Mouse (Mus musculus) heart, adult 2 months (tissue): ENCODE results near the gene Ldb1. TPM values are rescaled to one million over a fixed set of nuclear protein-coding genes. Genes with fewer than 3 reads are reported as not detected.

Experiments
- DNase-seq, 2 experiments: peaks; one replicate each; pipeline ENCODE4 v3.0.0; 2021
- H3K27ac ChIP-seq: fragments of 200-600 bp; 2 replicates; pipeline ENCODE4 v1.8.1; 2022
- H3K27me3 ChIP-seq: fragments of 200-500 bp; 2 replicates; pipeline ENCODE4 v1.6.1; 2012; ENCODE audit warnings: mild to moderate bottlenecking, low read length, inconsistent platforms, mixed read lengths; ENCODE audit not compliant: control insufficient read depth, insufficient read depth
- H3K36me3 ChIP-seq: fragments of 200-500 bp; 2 replicates; pipeline ENCODE4 v1.6.1; 2012; ENCODE audit warnings: low read length, inconsistent platforms; ENCODE audit not compliant: control insufficient read depth, insufficient read depth
- H3K4me1 ChIP-seq: fragments of 200-500 bp; 2 replicates; pipeline ENCODE4 v1.6.1; 2011; ENCODE audit warnings: low read length; ENCODE audit not compliant: control insufficient read depth, insufficient read depth
- H3K4me3 ChIP-seq: fragments of 200-600 bp; 2 replicates; pipeline ENCODE4 v1.8.1; 2022
- H3K79me2 ChIP-seq: fragments of 200-500 bp; replicated peaks from 2 replicates; pipeline ENCODE4 v1.6.1; 2012; ENCODE audit warnings: mild to moderate bottlenecking, inconsistent platforms, low read length, moderate library complexity, mixed read lengths; ENCODE audit not compliant: control insufficient read depth, insufficient read depth
- H3K9ac ChIP-seq: fragments of 200-500 bp; 2 replicates; pipeline ENCODE4 v1.6.1; 2012; ENCODE audit warnings: low read depth, mild to moderate bottlenecking, control low read depth, inconsistent platforms, low read length, mixed read lengths
- CTCF ChIP-seq: fragments of 200-600 bp; IDR thresholded peaks from 2 replicates; pipeline ENCODE4 v1.8.1; 2022; ENCODE audit warnings: antibody characterized with exemption, mild to moderate bottlenecking, moderate library complexity
- EP300 ChIP-seq: fragments of 200-500 bp; IDR thresholded peaks from 2 replicates; pipeline ENCODE4 v1.6.1; 2011; ENCODE audit warnings: low read depth, low read length, control low read depth; ENCODE audit not compliant: insufficient read depth
- POLR2A ChIP-seq: fragments of 200-500 bp; IDR thresholded peaks from 2 replicates; pipeline ENCODE4 v1.6.1; 2011; ENCODE audit warnings: mild to moderate bottlenecking, low read depth, low read length, control low read depth; ENCODE audit not compliant: insufficient read depth
- WGBS: fragments of 180-500 bp; shearing (Covaris S2); methylation state at CpG from one replicate; pipeline ENCODE4 v1.1.7; 2018; 5-methylcytosine and 5-hydroxymethylcytosine counted together
- intact Hi-C: fragments of 180-260 bp; cut with DNase I; formaldehyde crosslinking; loops from one replicate; pipeline ENCODE4 v1.15.1; 2025
- polyA plus RNA-seq: library from polyadenylated mRNA; depleted of rRNA; stranded (reverse); fragments of >200 nt; gene quantifications from 2 replicates; pipeline ENCODE4 v1.2.3, GENCODE M21; 2012
- total RNA-seq, 2 experiments: library from RNA; stranded (reverse); gene quantifications; 2 replicates each; pipeline ENCODE4 v1.2.3; 2021

Ldb1 gene
- total and polyA plus RNA-seq, 3 experiments = 39.2 to 94.1 (median 46.3) TPM

- Histone ChIP-seq H3K4me3 (no peak overlapping the region), H3K36me3 (no peaks in the 10 kb centered on the region), H3K27me3 (no peaks in the 10 kb centered on the region), H3K79me2 (no peaks in the 10 kb centered on the region), H3K4me1 (peaks cover 5% of the 10 kb centered on the region), H3K27ac (no peak overlapping the region), H3K9ac (no peak overlapping the region)
- no peak for DNase-seq
- 73% methylated on average over 3 of the region's 3 CpGs for WGBS
- intact Hi-C loops = no loop called here
- TF ChIP-seq POLR2A = no peak
- no peak for TF ChIP-seq EP300
- no peak for TF ChIP-seq CTCF
Measured at GRCm38 (mm10) chr19:46078535-46078934, 33.5 kb upstream of the Ldb1 start.

- peak; percentile 78 for TF ChIP-seq POLR2A
- peak; percentile 82 for TF ChIP-seq EP300
- TF ChIP-seq CTCF = no peak
- Histone ChIP-seq H3K79me2 (no peaks in the 10 kb centered on the region), H3K36me3 (no peaks in the 10 kb centered on the region), H3K4me3 (peak within 1 kb of the TSS; percentile 87), H3K27ac (peak within 1 kb of the TSS; percentile 71), H3K4me1 (peaks cover 5% of the 10 kb centered on the region), H3K27me3 (no peaks in the 10 kb centered on the region), H3K9ac (peak within 1 kb of the TSS; percentile 54)
- under 1% methylated on average over 66 of the region's 66 CpGs for WGBS
- DNase-seq = peak; percentile 99
- intact Hi-C loops = loop anchor here (1.0 kb wide), 1 partner anchor 20 kb away; no protein-coding TSS in a partner anchor
Measured at GRCm38 (mm10) chr19:46075616-46076607, 30.9 kb upstream of the Ldb1 start, which contains the start of gene Nolc1. Nolc1 (plus strand) TSS chr19:46075863.

GRCm38 (mm10) chr19:46074266-46074665, 29.3 kb upstream of the Ldb1 start:
- no peak for TF ChIP-seq POLR2A
- no peak for TF ChIP-seq EP300
- TF ChIP-seq CTCF = no peak
- WGBS = 88% methylated on average over 5 of the region's 5 CpGs
- intact Hi-C loops = no loop called here
- H3K9ac ChIP-seq = no peak overlapping the region
- H3K79me2 ChIP-seq = no peaks in the 10 kb centered on the region
- peaks cover 5% of the 10 kb centered on the region for H3K4me1 ChIP-seq
- no peak overlapping the region for H3K27ac ChIP-seq
- DNase-seq = no peak
- H3K27me3 ChIP-seq = no peaks in the 10 kb centered on the region
- no peak overlapping the region for H3K4me3 ChIP-seq
- H3K36me3 ChIP-seq = no peaks in the 10 kb centered on the region

GRCm38 (mm10) chr19:46073285-46073684, 28.3 kb upstream of the Ldb1 start:
- intact Hi-C loops = no loop called here
- no peak overlapping the region for H3K27ac ChIP-seq
- WGBS = 83% methylated on average over 7 of the region's 7 CpGs
- no peaks in the 10 kb centered on the region for H3K36me3 ChIP-seq
- no peaks in the 10 kb centered on the region for H3K79me2 ChIP-seq
- DNase-seq = no peak
- H3K4me3 ChIP-seq = no peak overlapping the region
- no peak for TF ChIP-seq EP300
- TF ChIP-seq CTCF = no peak
- no peak for TF ChIP-seq POLR2A
- H3K4me1 ChIP-seq = peaks cover 5% of the 10 kb centered on the region
- no peaks in the 10 kb centered on the region for H3K27me3 ChIP-seq
- H3K9ac ChIP-seq = no peak overlapping the region

GRCm38 (mm10) chr19:46068054-46068453, 23.0 kb upstream of the Ldb1 start:
- H3K36me3 ChIP-seq = no peaks in the 10 kb centered on the region
- WGBS = 77% methylated on average over 10 of the region's 10 CpGs
- intact Hi-C loops = no loop called here
- TF ChIP-seq EP300 = no peak
- no peaks in the 10 kb centered on the region for H3K4me1 ChIP-seq
- H3K79me2 ChIP-seq = peaks cover 2% of the 10 kb centered on the region; the same call in 1 of the 2 replicates
- no peaks in the 10 kb centered on the region for H3K27me3 ChIP-seq
- no peak for DNase-seq
- no peak overlapping the region for H3K27ac ChIP-seq
- no peak overlapping the region for H3K4me3 ChIP-seq
- no peak overlapping the region for H3K9ac ChIP-seq

- intact Hi-C loops = no loop called here
- no peak overlapping the region for H3K9ac ChIP-seq
- 52% methylated on average over 6 of the region's 6 CpGs for WGBS
- H3K27me3 ChIP-seq = no peaks in the 10 kb centered on the region
- no peak for DNase-seq
- H3K27ac ChIP-seq = no peak overlapping the region
- peaks cover 2% of the 10 kb centered on the region; the same call in 1 of the 2 replicates for H3K4me1 ChIP-seq
- TF ChIP-seq POLR2A = no peak
- no peak for TF ChIP-seq EP300
- TF ChIP-seq CTCF = no peak
- peaks cover 9% of the 10 kb centered on the region for H3K79me2 ChIP-seq
- H3K36me3 ChIP-seq = peaks cover 4% of the 10 kb centered on the region; the same call in 1 of the 2 replicates
- no peak overlapping the region for H3K4me3 ChIP-seq
Measured at GRCm38 (mm10) chr19:46060845-46061244, 15.8 kb upstream of the Ldb1 start.
